Mouse (Mus musculus): ENCODE results near the gene Fam228a.
A peak's percentile ranks its signal among the peaks of the same experiment; 100 is the strongest.
"Not testable (repeated sequence)": the region's sequence is repeated elsewhere in the genome, so short reads cannot be mapped to it uniquely, and the experiment has no call there.

Fam228a gene

DNA sequence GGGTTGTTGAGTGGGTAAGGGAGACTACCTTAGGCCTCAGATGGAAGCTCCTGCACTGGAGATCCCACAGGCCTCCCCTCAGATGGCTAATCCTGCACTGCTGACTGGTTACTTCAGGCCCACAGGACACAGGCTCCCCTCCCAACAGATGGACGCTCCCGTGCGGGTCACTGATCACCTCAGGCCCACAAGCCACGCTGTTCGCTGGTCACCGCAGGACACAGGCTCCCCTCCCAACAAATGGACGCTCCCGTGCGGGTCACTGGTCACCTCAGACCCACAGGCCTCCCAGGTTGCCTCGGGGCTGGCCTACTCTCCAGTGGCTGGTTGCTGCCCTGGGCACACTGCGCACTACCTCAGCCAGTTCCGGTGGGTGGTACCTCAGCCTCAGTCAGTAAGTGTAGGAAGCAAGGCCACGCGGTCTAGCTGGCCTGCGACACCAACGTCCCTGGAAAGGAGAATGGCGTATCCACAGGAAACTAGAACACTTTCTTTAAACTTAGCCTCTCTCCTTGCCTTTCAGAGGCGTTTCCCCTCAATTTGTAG is at the start of gene Fam228a:
TSS of gene Fam228a (minus strand) at position 400 of the 546 bp plus-strand sequence.
- no peak for DNase-seq (ENCODE audit: low read depth)

- DNase-seq (ENCODE audit: low read depth): no peak
These were observed 46.2 kb upstream of the Fam228a start for GRCm38 (mm10) chr12:4784466-4784865.

GRCm38 (mm10) chr12:4783598-4783997 is 45.4 kb upstream of the Fam228a start:
- no peak for DNase-seq (ENCODE audit: low read depth)

DNA sequence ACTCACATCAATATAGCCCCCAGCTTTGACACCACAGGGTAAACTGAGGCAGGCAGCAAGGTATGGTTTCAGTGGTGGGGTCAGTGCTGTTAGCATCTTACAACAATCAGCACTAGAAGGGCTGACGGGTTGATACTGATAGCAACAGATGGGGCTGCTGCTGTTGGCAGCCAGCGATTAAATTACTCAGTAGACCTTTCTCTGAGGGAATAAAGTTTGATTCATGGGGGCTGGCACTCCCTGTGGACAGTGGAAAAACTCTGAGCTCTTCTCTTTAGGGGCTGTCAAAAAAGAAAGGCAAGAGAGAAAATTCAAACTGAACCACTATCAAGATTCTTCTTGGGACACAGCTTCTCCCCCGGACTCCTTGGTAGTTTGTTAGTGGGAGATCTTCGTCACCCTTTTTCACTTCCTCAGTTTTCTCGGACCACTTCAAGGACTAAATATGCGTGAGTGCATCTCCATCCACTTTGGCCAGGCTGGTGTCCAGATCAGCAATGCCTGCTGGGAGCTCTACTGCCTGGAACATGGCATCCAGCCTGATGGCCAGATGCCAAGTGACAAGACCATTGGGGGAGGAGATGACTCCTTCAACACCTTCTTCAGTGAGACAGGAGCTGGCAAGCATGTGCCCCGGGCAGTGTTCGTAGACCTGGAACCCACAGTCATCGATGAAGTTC is 43.6 kb upstream of the Fam228a start:
- not testable (repeated sequence) for DNase-seq (ENCODE audit: low read depth)

GRCm38 (mm10) chr12:4781270-4781669 is 43.0 kb upstream of the Fam228a start:
- no peak for DNase-seq (ENCODE audit: low read depth)

DNA sequence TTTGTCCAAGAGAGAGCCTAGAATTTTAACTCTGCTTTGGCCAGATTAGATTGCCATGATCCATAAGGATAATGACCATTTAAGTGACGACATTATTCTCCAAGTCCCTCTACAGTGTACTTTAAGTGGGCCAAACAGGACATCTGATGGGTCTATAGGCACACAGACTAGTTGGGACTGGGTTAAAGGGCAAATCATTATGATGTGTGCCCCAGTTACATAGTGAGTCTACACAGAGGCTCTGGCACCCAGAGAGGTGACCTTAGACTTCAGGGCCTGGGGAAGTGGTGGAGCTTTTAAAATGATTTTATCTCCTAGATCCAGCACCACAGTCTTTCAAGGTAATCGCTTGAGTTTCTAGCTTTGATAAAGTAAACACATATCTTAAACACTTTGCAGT is 42.0 kb upstream of the Fam228a start:
- DNase-seq (ENCODE audit: low read depth): no peak

DNA sequence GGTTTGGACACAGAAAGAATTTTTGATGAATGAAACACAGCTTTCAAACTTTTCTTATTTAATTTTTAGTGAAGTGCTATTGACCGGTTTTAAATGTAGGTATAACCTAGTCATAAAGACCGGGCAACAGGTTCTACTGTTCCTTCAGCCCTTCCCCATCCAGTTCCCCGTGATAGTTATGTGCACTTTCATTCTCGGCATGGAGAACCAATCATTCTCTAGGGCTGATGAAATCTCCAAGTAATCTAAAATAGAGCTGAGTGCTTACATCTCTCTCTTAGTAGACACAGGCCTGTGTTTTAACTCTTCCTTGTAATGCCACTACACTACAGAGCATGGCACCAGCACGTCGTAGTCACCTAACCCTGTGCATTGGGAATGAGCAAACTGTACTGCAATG is 39.5 kb upstream of the Fam228a start:
- no peak for DNase-seq (ENCODE audit: low read depth)

- no peak for DNase-seq (ENCODE audit: low read depth)
These were observed 37.3 kb upstream of the Fam228a start for GRCm38 (mm10) chr12:4775588-4775949.

DNA sequence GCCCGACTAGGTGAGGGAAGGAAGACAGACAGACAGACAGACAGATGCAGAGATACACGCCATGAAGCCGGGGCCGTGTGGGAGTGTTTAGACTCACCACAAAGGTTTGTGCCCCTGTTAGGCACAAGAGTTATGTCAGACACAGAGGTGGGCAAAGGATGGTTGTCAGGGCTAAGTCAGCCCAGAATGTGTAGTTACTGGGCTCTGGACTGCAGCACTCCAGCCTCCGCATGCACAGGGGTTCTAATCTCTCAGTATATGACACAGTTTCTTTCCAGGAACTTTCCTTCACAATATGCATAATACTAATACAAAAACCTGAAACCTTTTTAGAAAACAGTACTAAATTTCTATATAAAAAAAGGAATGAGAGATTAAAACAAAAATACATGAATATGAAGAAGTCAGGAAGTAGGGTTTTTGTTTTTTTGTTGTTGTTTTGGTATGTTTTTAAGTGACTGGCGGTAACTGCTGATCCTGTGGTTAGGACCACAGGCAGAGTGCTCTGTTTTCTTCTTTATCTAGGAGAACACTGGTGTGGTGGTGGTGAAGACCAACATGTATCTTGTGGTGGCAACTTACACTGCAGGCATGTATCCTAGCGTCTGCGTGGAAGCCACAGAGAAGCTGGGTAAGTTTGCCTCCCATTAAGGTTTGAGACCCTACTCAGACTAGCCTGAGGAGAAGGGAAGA is 36.8 kb upstream of the Fam228a start:
- peak; percentile 37 for DNase-seq (ENCODE audit: low read depth)

- no peak for DNase-seq (ENCODE audit: low read depth)
These were observed 31.1 kb upstream of the Fam228a start for GRCm38 (mm10) chr12:4769333-4769723.

DNA sequence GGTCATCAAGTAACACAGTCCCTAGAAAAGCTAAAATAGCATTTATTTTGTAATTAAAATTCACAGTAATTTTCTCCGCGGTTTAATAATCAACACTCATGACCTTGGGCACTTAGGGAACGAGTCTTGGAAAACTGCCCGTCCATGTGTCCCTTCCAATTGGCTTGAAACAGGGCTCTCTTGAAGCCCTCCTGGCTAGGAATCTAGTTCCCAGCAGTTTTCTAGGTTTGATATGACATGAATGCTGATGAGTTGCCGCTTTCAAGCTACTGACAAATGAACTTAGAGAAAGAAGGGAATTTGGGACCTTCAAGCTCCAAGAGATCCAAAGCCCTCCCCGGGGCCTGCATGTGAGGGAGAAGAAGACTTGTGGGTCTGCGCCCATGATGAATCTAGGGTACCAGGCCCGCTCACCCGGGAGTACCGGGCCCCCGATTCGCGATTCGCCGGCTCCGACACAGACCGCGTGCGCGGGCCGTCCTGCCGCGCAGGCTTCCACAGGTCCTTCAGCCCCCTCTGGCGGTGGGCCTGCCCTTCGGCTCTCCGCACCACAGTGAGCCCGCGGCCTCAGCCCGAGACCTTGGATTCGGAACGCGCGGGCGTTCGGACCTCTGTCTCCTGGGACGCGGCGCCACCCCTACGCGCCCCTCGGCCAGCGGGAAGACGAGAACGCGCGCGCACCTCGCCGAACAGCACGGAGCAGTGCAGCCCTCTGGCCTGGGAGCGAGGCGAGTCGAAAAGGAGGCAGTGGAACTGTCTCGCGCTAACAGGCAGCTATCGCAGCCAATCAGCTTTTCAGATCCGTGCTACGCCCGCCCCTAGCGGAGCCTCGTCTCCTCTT is 30.5 kb upstream of the Fam228a start, which contains the start of the genes Pfn4 and Fam228b:
TSS of gene Pfn4 (plus strand) at position 531 of the 841 bp plus-strand sequence.
TSS of gene Fam228b (minus strand) at position 776 of the 841 bp plus-strand sequence.
- DNase-seq (ENCODE audit: low read depth): peak; percentile 82

DNA sequence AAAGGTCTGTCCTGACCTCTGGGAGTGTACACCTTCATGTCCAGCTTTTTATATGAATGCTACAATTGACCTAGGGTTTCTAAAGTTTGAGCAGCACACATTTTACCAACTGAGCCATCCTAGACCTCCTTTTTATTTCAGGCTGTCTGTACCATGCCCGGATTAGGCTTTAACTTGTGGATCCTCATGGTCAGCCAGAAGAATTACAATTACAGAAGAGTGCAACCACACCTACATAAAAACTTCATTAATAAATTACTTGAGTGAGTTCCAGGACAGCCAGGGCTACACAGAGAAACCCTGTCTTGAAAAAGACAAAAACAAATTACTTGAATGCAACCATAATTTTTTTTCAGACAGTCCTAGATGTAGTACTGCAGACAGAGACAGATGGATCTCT is 18.8 kb upstream of the Fam228a start:
- no peak for DNase-seq (ENCODE audit: low read depth)

DNA sequence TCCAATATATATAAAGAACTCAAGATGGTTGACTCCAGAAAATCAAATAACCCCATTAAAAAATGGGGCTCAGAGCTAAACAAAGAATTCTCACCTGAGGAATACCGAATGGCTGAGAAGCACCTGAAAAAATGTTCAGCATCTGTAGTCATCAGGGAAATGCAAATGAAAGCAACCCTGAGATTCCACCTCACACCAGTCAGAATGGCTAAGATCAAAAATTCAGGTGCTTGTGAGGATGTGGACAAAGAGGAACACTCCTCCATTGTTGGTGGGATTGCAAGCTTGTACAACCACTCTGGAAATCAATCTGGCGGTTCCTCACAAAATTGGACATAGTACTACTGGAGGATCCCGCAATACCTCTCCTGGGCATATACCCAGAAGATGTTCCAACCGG is 16.2 kb upstream of the Fam228a start:
- not testable (repeated sequence) for DNase-seq (ENCODE audit: low read depth)

DNA sequence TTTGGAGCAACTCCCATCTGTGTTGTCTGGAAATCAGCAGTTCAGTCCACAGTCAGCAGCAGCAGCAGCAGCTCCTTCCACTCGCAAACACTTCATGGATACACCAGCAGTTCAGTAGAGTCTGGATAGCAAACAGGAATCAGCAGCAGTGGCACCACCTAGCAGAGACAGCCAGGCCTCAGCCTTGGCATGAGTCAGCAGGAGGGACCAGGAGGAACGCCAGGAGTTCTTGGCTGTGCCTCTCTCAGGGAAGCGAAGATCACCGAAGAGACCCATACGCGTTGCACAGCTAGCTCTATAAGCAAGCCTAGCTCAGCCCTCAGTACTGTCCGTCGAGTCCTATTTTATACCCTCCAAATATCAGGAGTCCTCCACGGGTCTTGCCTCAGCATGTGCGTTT is 6.3 kb upstream of the Fam228a start:
- no peak for DNase-seq (ENCODE audit: low read depth)

GRCm38 (mm10) chr12:4742183-4742582 is 4.0 kb upstream of the Fam228a start:
- no peak for DNase-seq (ENCODE audit: low read depth)

DNA sequence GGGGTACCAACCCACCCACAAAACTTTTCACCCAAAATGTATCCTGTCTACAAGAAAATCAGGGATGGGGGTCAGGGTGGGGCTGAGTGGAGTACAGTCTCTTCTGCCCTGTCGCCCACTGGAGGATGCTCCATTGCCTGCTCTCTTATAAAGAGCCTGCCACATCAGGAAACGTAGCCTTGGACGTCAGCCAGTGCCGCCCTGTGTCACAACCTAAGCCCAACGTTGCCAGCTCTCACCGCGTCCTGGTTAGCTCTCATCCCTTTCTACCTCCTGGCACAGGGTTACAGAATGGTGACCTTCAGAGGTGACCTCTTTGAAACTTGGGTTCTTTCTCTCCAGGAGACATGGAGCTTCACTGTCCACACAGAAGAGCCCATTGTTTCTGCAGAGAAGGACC is 2.6 kb upstream of the Fam228a start:
- no peak for DNase-seq (ENCODE audit: low read depth)

GRCm38 (mm10) chr12:4732332-4732731 is 5.9 kb downstream of the Fam228a start:
- DNase-seq (ENCODE audit: low read depth): no peak

DNA sequence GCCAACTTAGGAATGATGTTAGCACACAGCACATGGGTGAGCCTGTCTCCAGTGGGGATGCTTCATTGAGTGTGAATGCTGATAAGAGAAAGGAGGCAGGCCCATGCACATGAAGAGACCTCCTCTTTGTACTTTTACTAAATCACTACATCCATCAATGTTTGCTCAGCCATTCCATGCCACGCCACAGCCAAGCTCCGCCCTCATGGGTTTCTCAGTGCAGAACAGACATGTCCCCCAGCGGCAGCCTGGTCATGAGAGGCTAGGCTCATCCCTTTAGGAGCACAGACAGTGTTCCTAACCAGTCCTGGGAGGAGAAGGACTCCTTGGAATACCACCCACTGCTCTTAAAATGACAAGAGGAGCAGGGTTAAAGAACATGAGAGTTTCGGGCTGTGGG is 6.6 kb downstream of the Fam228a start:
- no peak for DNase-seq (ENCODE audit: low read depth)

GRCm38 (mm10) chr12:4729165-4729564 is 9.1 kb downstream of the Fam228a start:
- DNase-seq (ENCODE audit: low read depth): no peak

- peak; percentile 79 for DNase-seq (ENCODE audit: low read depth)
These were observed 18.2 kb downstream of the Fam228a start for GRCm38 (mm10) chr12:4719762-4720754.

- no peak for DNase-seq (ENCODE audit: low read depth)
These were observed 19.0 kb downstream of the Fam228a start for GRCm38 (mm10) chr12:4719066-4719761.
